Mouse (Mus musculus): ENCODE measurements around the gene Sh3bgr.

DNA sequence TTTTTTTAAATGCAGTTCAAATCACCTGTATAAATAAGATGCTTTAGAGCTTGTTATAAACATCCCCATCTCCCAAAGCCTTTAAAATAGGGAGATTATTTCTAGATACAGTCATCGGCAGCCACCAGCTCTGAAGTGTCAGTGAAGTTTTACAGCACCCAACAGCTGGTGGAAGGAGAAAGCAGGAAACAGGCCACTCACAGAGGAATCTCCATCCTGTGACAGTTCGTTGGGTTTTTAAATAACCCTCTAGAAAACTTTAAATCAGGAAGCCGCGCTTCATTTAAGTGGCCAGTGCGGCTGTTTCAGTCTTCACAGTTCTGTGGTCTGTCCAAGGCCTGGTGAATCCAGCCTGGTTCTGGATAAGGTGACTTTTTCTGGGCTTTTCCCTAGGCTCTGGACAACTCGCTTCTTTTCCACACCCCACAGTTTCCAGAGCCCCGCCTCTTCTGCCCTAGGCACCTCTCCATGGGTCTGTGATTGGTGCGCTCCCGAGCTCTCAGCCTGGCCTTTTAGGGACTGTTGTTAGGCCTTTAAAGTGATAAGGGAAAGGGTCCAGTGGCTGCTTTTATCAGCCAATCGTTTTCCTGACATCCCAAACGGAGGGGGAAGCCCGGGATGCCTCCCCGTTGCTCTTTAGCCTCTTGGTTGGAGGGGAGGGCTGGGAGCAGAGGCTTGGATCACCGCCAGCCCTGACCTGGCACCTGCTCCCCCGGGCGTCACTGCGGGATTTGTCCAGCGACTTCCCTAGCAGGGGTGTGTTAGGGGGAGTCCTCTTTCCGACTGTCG, at the start of gene Sh3bgr:
- TF ChIP-seq CTCF (IDR thresholded peaks at IDR 0.05; ENCODE audit: borderline replicate concordance, control insufficient read depth, extremely low read depth, insufficient read depth, low read length, poor library complexity) (no peak), POLR2A (IDR thresholded peaks at IDR 0.05; ENCODE audit: control insufficient read depth, extremely low read depth, insufficient read depth, low read length, poor library complexity) (no peak)

Data from thymus, adult 2 months (tissue).